Comparison of ENCODE assay signal across 8 mouse cellular contexts in genomic region chr7:25755468-25755833, GRCm38 (mm10). TPM values are rescaled to one million over a fixed set of nuclear protein-coding genes. Genes with fewer than 3 reads are reported as not detected.
DNase-seq lines count a peak whose midpoint lies in the region; ATAC-seq and TF ChIP-seq lines count a peak whose summit lies in the region.

No protein-coding gene starts in this region.

- no peak for TF ChIP-seq CTCF in kidney, postnatal 0 days (IDR thresholded peaks at IDR 0.05; ENCODE audit: low read depth)

- peak overlapping the region; percentile 54 for H3K9ac ChIP-seq in kidney, postnatal 0 days (ENCODE audit: low read depth, low read length)
- H3K9ac ChIP-seq in forebrain, embryonic 16.5 days (replicated peaks; ENCODE audit: low read depth, low read length) = peak overlapping the region; percentile 98

- peak overlapping the region; percentile 93 for H3K4me3 ChIP-seq in kidney, postnatal 0 days (replicated peaks; ENCODE audit: low read depth, low read length)
- peak overlapping the region; percentile 97 for H3K4me3 ChIP-seq in forebrain, embryonic 16.5 days (replicated peaks; ENCODE audit: low read length)
- peak overlapping the region; percentile 48 for H3K4me3 ChIP-seq in macrophage (ENCODE audit: inconsistent target)

- no peaks in the 10 kb centered on the region for H3K27me3 ChIP-seq in kidney, postnatal 0 days (ENCODE audit: insufficient read depth, low read length)
- no peaks in the 10 kb centered on the region for H3K27me3 ChIP-seq in forebrain, embryonic 16.5 days (replicated peaks; ENCODE audit: control insufficient read depth, insufficient read depth, low read length)

- peaks cover 11% of the 10 kb centered on the region for H3K36me3 ChIP-seq in kidney, postnatal 0 days (ENCODE audit: insufficient read depth, low read length)
- peaks cover 3% of the 10 kb centered on the region; the same call in 1 of the 2 replicates for H3K36me3 ChIP-seq in forebrain, embryonic 16.5 days (ENCODE audit: control insufficient read depth, insufficient read depth)
- H3K36me3 ChIP-seq in macrophage (ENCODE audit: inconsistent target) = peaks cover 18% of the 10 kb centered on the region

- H3K4me1 ChIP-seq in kidney, postnatal 0 days (replicated peaks; ENCODE audit: insufficient read depth, low read length) = peaks cover 9% of the 10 kb centered on the region
- peaks cover 25% of the 10 kb centered on the region for H3K4me1 ChIP-seq in forebrain, embryonic 16.5 days (replicated peaks; ENCODE audit: control insufficient read depth, insufficient read depth, low read length)

- H3K4me2 ChIP-seq in kidney, postnatal 0 days (ENCODE audit: low read length) = peak overlapping the region; percentile 88
- H3K4me2 ChIP-seq in forebrain, embryonic 16.5 days (ENCODE audit: low read length) = peak overlapping the region; percentile 95

- DNase-seq in kidney, postnatal 0 days (ENCODE audit: low spot score) = no peak
- DNase-seq in kidney, postnatal 14 days = no peak
- DNase-seq in brain, adult 2 months (ENCODE audit: low read depth, low spot score) = peak; percentile 87
- DNase-seq in kidney, postnatal 25 days = peak; percentile 53 to 78
- peak; percentile 62 for DNase-seq in right cerebral cortex, postnatal 4 days
- DNase-seq in adipocyte (ENCODE audit: low spot score) = no peak

- H3K9me3 ChIP-seq in kidney, postnatal 0 days (replicated peaks; ENCODE audit: low read length) = no peaks in the 10 kb centered on the region
- H3K9me3 ChIP-seq in forebrain, embryonic 16.5 days (ENCODE audit: control insufficient read depth, low read length) = no peaks in the 10 kb centered on the region

- WGBS in kidney, postnatal 0 days = under 1% methylated on average over 15 of the region's 15 CpGs
- under 1% methylated on average over 15 of the region's 15 CpGs for WGBS in forebrain, embryonic 16.5 days
- 0% methylated on average over 15 of the region's 15 CpGs for WGBS in macrophage (ENCODE audit: missing documents)

- ATAC-seq in kidney, postnatal 0 days (replicated peaks; ENCODE audit: low FRiP score, low read depth) = peak; percentile 57
- ATAC-seq in forebrain, embryonic 16.5 days = peak; percentile 59

- H3K27ac ChIP-seq in kidney, postnatal 0 days = peak overlapping the region; percentile 99
- H3K27ac ChIP-seq in forebrain, embryonic 16.5 days (ENCODE audit: low read length) = peak overlapping the region; percentile 98
- peak overlapping the region; percentile 94 for H3K27ac ChIP-seq in macrophage

- peaks cover 37% of the 10 kb centered on the region for H3K79me2 ChIP-seq in macrophage (ENCODE audit: inconsistent target)

RNA-seq across cellular contexts. Expression of gene Hnrnpul1, which starts 0.9 kb away (rescaled TPM):
- 50.0 and 56.0 TPM in 2 replicates for polyA plus RNA-seq in kidney, postnatal 0 days (2015; fragmentation: Nextera tagmentation; extraction: Ambion mirVana)
- 44.2 and 46.6 TPM in 2 replicates for polyA plus RNA-seq in forebrain, embryonic 16.5 days (2015; fragmentation: Nextera tagmentation; extraction: Ambion mirVana)
- 100 to 1,000 TPM in 21 of 26 experiments, 10 to 100 TPM in 5; 69.6 to 173 (median 119) TPM for total RNA-seq in macrophage (2018; cell fraction: chromatin; rRNA removed)
- total RNA-seq in macrophage (2018; cell fraction: cytosol; rRNA removed) = 100 to 1,000 TPM; 100 to 165 (median 125) TPM
- 100 to 1,000 TPM in 16 of 26 experiments, 10 to 100 TPM in 10; 80.4 to 149 (median 106) TPM for total RNA-seq in macrophage (2018; cell fraction: nucleus; rRNA removed)
- polyA plus RNA-seq in macrophage (2018) = 94.5 to 149 TPM (median 100 TPM) in 3 replicates

RNA-seq across cellular contexts. Expression of gene Axl, which starts 33.1 kb away (rescaled TPM):
- 95.7 and 110 TPM in 2 replicates for polyA plus RNA-seq in kidney, postnatal 0 days (2015; fragmentation: Nextera tagmentation; extraction: Ambion mirVana)
- polyA plus RNA-seq in forebrain, embryonic 16.5 days (2015; fragmentation: Nextera tagmentation; extraction: Ambion mirVana) = 14.6 and 15.9 TPM in 2 replicates
- total RNA-seq in macrophage (2018; cell fraction: chromatin; rRNA removed) = 100 to 1,000 TPM in 2 of 26 experiments, 10 to 100 TPM in 24; 16.6 to 141 (median 50.7) TPM
- total RNA-seq in macrophage (2018; cell fraction: cytosol; rRNA removed) = 100 to 1,000 TPM in 8 of 26 experiments, 10 to 100 TPM in 18; 37.8 to 153 (median 73.1) TPM
- 100 to 1,000 TPM in 21 of 26 experiments, 10 to 100 TPM in 5; 57.2 to 345 (median 142) TPM for total RNA-seq in macrophage (2018; cell fraction: nucleus; rRNA removed)
- polyA plus RNA-seq in macrophage (2018) = 47.8 to 96.5 TPM (median 55.0 TPM) in 3 replicates

RNA-seq across cellular contexts. Expression of gene Ccdc97, which starts 36.6 kb away (rescaled TPM):
- polyA plus RNA-seq in kidney, postnatal 0 days (2015; fragmentation: Nextera tagmentation; extraction: Ambion mirVana) = 18.8 and 19.4 TPM in 2 replicates
- 29.5 and 33.7 TPM in 2 replicates for polyA plus RNA-seq in forebrain, embryonic 16.5 days (2015; fragmentation: Nextera tagmentation; extraction: Ambion mirVana)
- total RNA-seq in macrophage (2018; cell fraction: chromatin; rRNA removed) = 100 to 1,000 TPM in 1 of 26 experiments, 10 to 100 TPM in 25; 24.7 to 122 (median 61.4) TPM
- 10 to 100 TPM; 20.2 to 48.3 (median 37.1) TPM for total RNA-seq in macrophage (2018; cell fraction: cytosol; rRNA removed)
- 10 to 100 TPM; 25.6 to 91.8 (median 48.4) TPM for total RNA-seq in macrophage (2018; cell fraction: nucleus; rRNA removed)
- polyA plus RNA-seq in macrophage (2018) = 21.9 to 33.1 TPM (median 32.9 TPM) in 3 replicates

Comparison
In these comparisons a context has a peak if more than half of its experiments do, and no peak if none do; other contexts are left out.
1. DNase-seq: peak in brain, adult 2 months (single experiment), kidney, postnatal 25 days (2 of 2) and right cerebral cortex, postnatal 4 days (single experiment); none in kidney, postnatal 0 days (single experiment), kidney, postnatal 14 days (single experiment) and adipocyte (single experiment).
2. Peak in every context shown above with its lines, with median percentiles within 50 percentile points of each other: H3K27ac ChIP-seq and H3K4me3 ChIP-seq.